Mouse (Mus musculus) embryo, embryonic 10 days (tissue): Measurements from ENCODE around the gene Tmem242.

Experiments used
- DNase-seq: peaks from one replicate; pipeline ENCODE4 v3.0.0-alpha.2; 2015; ENCODE audit warnings: low spot score

Tmem242 gene

GRCm38 (mm10) chr17:5377151-5377929 is 62.7 kb downstream of the Tmem242 start:
- no peak for DNase-seq

- no peak for DNase-seq
Measured at GRCm38 (mm10) chr17:5372951-5373350, 67.1 kb downstream of the Tmem242 start.

GRCm38 (mm10) chr17:5371521-5371920 is 68.5 kb downstream of the Tmem242 start:
- DNase-seq: no peak

- DNase-seq: no peak
Measured at GRCm38 (mm10) chr17:5371032-5371431, 69.0 kb downstream of the Tmem242 start.

- no peak for DNase-seq
Measured at GRCm38 (mm10) chr17:5365992-5366398, 74.1 kb downstream of the Tmem242 start.
